Mouse (Mus musculus): ENCODE results near the gene Apbb2.

DNA sequence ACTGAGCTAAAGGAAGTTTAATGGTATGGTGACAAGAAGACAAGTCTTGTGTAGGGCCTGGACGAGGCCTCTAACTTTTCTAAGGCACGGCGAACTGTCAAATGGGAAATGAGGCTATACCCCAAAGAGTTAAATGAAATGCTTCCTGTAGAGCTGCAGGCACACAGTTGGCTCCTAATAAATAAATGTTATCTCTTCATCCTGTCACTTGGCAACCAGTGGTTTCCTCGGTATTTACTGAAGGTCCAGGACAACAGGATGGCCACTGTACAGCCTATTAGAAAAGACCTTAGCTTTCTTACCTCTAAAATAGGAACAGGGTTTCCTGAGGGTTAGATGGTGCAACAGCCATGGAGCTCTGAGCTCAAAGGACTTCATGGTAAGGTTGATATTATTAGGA, 6.7 kb downstream of the Apbb2 start:
- no peak for TF ChIP-seq CTCF (IDR thresholded peaks at IDR 0.05; ENCODE audit: low read depth)
- TF ChIP-seq EP300 (IDR thresholded peaks at IDR 0.05; ENCODE audit: low read depth) = no peak

All from liver, postnatal 0 days (tissue).